Mouse (Mus musculus) thymus, postnatal 0 days (tissue): ENCODE measurements around the gene Ankrd49. TPM values are rescaled to one million over a fixed set of nuclear protein-coding genes. Genes with fewer than 3 reads are reported as not detected.

Experiments used
- DNase-seq: peaks from one replicate; pipeline ENCODE4 v3.0.0-alpha.2; 2015; ENCODE audit warnings: low spot score
- polyA plus RNA-seq: library from polyadenylated mRNA; unstranded; fragments of >200 nt; fragmentation: Nextera tagmentation; extraction: Ambion mirVana; gene quantifications from 2 replicates; pipeline ENCODE4 v1.2.1, GENCODE M21; 2015

Ankrd49 gene
- polyA plus RNA-seq = 50.1 and 52.6 TPM in 2 replicates

GRCm38 (mm10) chr9:14784039-14785002 is at the start of gene Ankrd49, which contains the start of gene Mre11a:
TSS of gene Ankrd49 (minus strand) at chr9:14784856.
TSS of gene Mre11a (plus strand) at chr9:14784654.
- DNase-seq = peak; percentile 97

- DNase-seq = no peak
Measured at GRCm38 (mm10) chr9:14832046-14832445, 47.4 kb upstream of the Ankrd49 start.

- no peak for DNase-seq
Measured at GRCm38 (mm10) chr9:14827875-14828274, 43.2 kb upstream of the Ankrd49 start.

GRCm38 (mm10) chr9:14824840-14825239 is 40.2 kb upstream of the Ankrd49 start:
- DNase-seq = peak; percentile 19

- DNase-seq = no peak
Measured at GRCm38 (mm10) chr9:14821396-14821795, 36.7 kb upstream of the Ankrd49 start.

- no peak for DNase-seq
Measured at GRCm38 (mm10) chr9:14810111-14810510, 25.5 kb upstream of the Ankrd49 start.

- DNase-seq = no peak
Measured at GRCm38 (mm10) chr9:14806786-14807185, 22.1 kb upstream of the Ankrd49 start.

GRCm38 (mm10) chr9:14805714-14806113 is 21.1 kb upstream of the Ankrd49 start:
- DNase-seq = no peak

DNA sequence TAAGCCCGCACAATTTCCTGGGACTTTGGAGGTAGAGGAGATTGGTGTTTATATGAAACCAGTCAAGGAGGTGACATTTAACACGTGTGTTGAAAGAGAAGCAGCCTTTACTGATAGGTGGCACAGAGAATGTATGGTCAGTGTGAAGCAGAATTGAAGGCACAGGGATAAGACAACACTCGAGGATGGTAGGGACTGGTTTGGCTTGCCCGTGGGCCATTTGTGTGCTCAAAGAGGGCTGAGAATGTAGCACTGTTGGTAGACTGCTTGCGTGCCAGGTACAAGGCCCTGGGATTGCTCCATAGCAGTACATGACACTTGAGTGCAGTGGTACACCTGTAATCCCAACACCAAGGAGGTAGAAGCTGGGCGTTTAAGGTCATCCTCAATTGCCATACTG is 2.7 kb upstream of the Ankrd49 start:
- no peak for DNase-seq

DNA sequence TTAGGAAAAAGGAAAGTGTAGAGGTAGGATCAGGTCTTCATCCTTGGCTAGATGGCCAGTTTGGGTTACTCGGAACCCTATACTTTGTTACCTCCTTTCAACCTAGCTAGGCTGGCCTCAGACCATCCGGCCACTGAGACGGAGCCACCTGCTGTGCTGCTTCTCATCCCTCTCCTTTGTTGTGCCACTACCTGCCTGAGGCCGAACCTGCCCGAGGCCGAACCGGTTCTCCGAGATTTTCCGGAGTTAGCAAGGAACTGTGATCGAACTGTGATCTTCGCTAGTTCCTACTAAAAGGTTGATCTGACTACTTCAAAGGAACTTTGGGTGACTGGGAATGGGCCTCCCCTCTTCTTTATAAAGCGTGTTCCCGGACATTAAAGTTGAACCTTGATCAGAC is 6.3 kb downstream of the Ankrd49 start:
- no peak for DNase-seq

DNA sequence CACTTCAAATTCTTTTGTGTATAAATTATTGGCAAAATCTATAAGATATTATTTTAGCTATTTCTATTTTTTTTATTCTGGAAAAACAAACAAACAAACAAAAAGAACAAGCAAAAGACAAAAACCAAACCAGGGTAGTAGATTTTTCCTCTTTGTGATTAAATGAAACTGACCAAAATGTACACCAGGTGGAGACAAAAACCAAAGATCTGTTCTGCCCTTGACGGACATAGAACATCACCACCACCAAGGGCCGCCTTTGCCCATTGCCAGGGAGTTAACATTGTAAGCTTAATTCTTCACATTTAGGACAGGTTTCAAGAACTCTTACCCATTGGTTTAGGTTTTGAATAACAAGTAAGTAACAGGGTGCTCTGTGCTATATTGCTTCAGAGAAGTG is 10.8 kb downstream of the Ankrd49 start:
- no peak for DNase-seq

DNA sequence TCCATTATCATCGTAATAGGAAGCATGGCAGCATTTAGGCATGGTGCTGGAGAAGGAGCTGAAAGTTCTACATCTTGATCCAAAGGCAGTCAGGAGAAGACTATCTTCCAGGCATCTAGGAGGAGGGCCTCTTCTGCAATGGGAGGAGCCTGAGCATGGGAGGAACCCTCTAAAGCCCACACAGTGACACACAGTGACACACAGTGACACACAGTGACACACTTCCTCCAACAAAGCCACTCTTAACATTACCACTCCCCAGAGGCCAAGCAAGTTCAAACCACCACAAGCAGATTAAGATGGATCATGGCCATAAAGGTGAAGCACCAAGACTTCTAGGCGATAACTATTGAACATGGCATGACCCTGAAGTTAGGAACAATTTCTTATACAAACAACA is 12.6 kb downstream of the Ankrd49 start:
- DNase-seq = no peak

- no peak for DNase-seq
Measured at GRCm38 (mm10) chr9:14770803-14771471, 13.7 kb downstream of the Ankrd49 start, which contains the start of gene 1700012B09Rik. TSS of gene 1700012B09Rik (minus strand) at chr9:14771030.

DNA sequence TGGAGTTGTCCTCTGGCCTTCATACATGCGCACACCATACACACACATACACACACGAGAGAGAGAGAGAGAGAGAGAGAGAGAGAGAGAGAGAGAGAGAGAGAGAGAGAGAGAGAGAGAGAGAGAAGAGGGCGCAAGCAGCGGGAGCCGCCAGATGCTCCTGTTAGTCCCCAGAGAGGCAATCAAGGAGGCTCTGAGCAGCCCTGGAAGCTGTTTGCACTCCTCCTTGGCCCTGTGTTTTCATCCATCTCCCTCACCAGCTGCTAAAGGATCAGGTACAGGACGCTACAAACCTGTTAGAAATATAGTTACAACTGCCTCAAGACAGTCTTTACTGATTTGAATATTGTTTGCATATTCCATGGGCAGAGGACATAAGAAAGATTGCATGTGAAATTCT is 14.8 kb downstream of the Ankrd49 start:
- DNase-seq = no peak

GRCm38 (mm10) chr9:14764765-14765164 is 19.9 kb downstream of the Ankrd49 start:
- peak; percentile 48 for DNase-seq

DNA sequence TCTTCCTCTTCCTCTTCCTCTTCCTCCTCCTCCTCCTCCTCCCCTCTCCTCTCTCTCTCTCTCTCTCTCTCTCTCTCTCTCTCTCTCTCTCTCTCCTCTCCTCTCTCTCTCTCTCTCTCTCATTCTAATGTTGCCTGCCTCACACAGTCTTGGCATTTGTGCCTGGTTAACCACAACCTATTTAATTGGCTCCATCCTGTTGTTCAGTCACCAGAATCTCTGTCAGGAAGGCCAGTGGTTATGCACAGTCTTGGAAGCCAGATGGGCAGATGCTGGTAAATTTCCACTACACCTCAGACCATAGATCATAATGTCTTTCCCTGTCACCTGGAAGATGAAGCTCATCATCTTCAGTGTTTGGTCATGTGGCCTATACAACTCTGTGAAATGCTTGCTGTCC is 25.4 kb downstream of the Ankrd49 start:
- DNase-seq = no peak

- no peak for DNase-seq
Measured at GRCm38 (mm10) chr9:14758590-14758989, 26.1 kb downstream of the Ankrd49 start.

DNA sequence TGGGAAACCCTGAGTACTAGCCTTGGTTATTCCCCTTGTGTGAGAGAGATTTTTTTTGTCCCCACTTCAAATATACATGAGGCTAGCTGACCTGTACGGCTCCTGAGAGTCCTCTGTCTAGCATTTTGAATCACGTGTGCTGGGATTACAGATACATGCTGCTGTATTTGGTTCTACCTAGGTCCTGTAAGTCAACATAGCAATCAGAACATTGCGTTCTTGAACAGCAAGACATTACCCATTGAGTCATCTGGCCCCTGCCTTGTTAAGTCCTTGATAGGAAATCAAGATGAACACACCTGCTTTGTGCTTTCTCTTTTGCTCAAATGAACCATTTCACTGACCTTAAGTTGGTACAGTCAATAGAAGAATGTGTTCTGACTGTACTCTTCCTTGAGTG is 30.2 kb downstream of the Ankrd49 start:
- DNase-seq = no peak

GRCm38 (mm10) chr9:14753947-14754346 is 30.7 kb downstream of the Ankrd49 start:
- DNase-seq = no peak

- DNase-seq = peak; percentile 36
Measured at GRCm38 (mm10) chr9:14752001-14752522, 32.6 kb downstream of the Ankrd49 start, which contains the start of gene Fut4. TSS of gene Fut4 (minus strand) at chr9:14752393.

DNA sequence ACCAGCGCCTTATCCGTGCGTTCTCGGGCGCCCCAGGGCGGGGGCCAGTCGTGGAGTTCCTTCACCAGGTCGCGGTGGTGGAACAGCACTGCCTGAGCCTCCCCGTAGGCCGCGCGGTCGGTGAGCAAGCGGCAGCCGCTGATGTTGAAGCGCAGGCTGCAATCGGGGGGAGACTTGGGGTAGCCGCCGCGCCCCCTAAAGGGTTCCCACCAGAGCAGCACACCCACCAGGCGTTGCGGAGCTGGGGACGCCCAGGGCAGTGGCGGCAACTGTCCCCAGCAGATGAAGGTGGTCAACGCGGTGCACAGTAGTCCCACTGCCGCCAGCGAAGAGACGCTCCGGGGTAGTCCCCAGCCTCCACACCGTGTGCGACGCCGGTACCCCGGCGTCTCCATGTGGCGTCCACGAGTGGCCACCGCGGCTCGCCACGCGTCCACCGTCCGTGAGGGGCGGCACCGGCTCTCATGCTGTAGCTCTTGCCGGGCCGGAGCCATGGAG is 33.1 kb downstream of the Ankrd49 start:
- peak; percentile 25 for DNase-seq
